Mouse (Mus musculus) heart, embryonic 11.5 days (tissue): ENCODE results near the gene Gabra5. TPM values are rescaled to one million over a fixed set of nuclear protein-coding genes. Genes with fewer than 3 reads are reported as not detected.

Source experiments
- ATAC-seq: fragments of 200-750 bp; cut with Nextera tagmentation; replicated peaks from 2 replicates; pipeline ENCODE4 v1.8.0; 2017; ENCODE audit warnings: moderate library complexity; ENCODE audit not compliant: insufficient number of reproducible peaks, low FRiP score, low TSS enrichment
- H3K27ac ChIP-seq: fragments of 300-500 bp; sonication (generic); 2 replicates; pipeline ENCODE4 v1.5.1; 2014; ENCODE audit warnings: mild to moderate bottlenecking, low read depth, low read length
- H3K27me3 ChIP-seq: fragments of 300-500 bp; sonication (generic); 2 replicates; pipeline ENCODE4 v1.6.1; 2014; ENCODE audit warnings: mild to moderate bottlenecking, low read length, mixed read lengths; ENCODE audit not compliant: control insufficient read depth, insufficient read depth
- H3K36me3 ChIP-seq: fragments of 300-500 bp; sonication (generic); 2 replicates; pipeline ENCODE4 v1.6.1; 2014; ENCODE audit warnings: mild to moderate bottlenecking, low read length, moderate library complexity, mixed read lengths; ENCODE audit not compliant: control insufficient read depth, insufficient read depth
- H3K4me1 ChIP-seq: fragments of 300-500 bp; sonication (generic); 2 replicates; pipeline ENCODE4 v1.6.1; 2014; ENCODE audit warnings: low read length; ENCODE audit not compliant: control insufficient read depth, insufficient read depth
- H3K4me2 ChIP-seq: fragments of 300-500 bp; sonication (generic); 2 replicates; pipeline ENCODE4 v1.6.1; 2014; ENCODE audit warnings: mild to moderate bottlenecking, moderate library complexity
- H3K4me3 ChIP-seq: fragments of 300-500 bp; sonication (generic); 2 replicates; pipeline ENCODE4 v1.5.1; 2014; ENCODE audit warnings: low read depth, low read length
- H3K9ac ChIP-seq: fragments of 300-500 bp; sonication (generic); 2 replicates; pipeline ENCODE4 v1.6.1; 2014; ENCODE audit warnings: mild to moderate bottlenecking, low read depth, low read length, moderate library complexity
- H3K9me3 ChIP-seq: fragments of 300-500 bp; sonication (generic); replicated peaks from 2 replicates; pipeline ENCODE4 v1.6.1; 2016; ENCODE audit warnings: low read length; ENCODE audit not compliant: control insufficient read depth
- WGBS: fragments of 180-500 bp; shearing (Covaris S2); extraction: QIAGEN DNeasy Blood & Tissue Kit; methylation state at CpG from one replicate; pipeline ENCODE4 v1.1.7; 2014; ENCODE audit not compliant: insufficient replicate concordance; 5-methylcytosine and 5-hydroxymethylcytosine counted together
- polyA plus RNA-seq: library from polyadenylated mRNA; unstranded; fragments of >200 nt; fragmentation: Nextera tagmentation; extraction: Ambion mirVana; gene quantifications from 2 replicates; pipeline ENCODE4 v1.2.1, GENCODE M21; 2014

Gabra5 gene
- polyA plus RNA-seq, 1 experiment from 2014 or later, result not detected

GRCm38 (mm10) chr7:57419392-57419791 lies 90.5 kb downstream of the Gabra5 start, which contains the start of gene Gabrb3:
Gene Gabrb3 (plus strand): TSS chr7:57419692.
- no peak for ATAC-seq
- Histone ChIP-seq H3K36me3 (no peaks in the 10 kb centered on the region), H3K4me2 (no peak within 1 kb of the TSS), H3K4me3 (no peak within 1 kb of the TSS), H3K27ac (no peak within 1 kb of the TSS), H3K27me3 (no peaks in the 10 kb centered on the region), H3K4me1 (no peaks in the 10 kb centered on the region), H3K9ac (no peak within 1 kb of the TSS), H3K9me3 (no peaks in the 10 kb centered on the region)
- WGBS, result 83% methylated on average over 2 of the region's 2 CpGs

- Histone ChIP-seq H3K9ac (no peak overlapping the region), H3K27me3 (no peaks in the 10 kb centered on the region), H3K9me3 (no peaks in the 10 kb centered on the region), H3K36me3 (no peaks in the 10 kb centered on the region), H3K4me3 (no peak overlapping the region), H3K27ac (no peak overlapping the region), H3K4me1 (no peaks in the 10 kb centered on the region), H3K4me2 (no peak overlapping the region)
- WGBS, result 44% methylated on average over 1 of the region's 1 CpGs
- no peak for ATAC-seq
Observed at GRCm38 (mm10) chr7:57412896-57413295, 97.0 kb downstream of the Gabra5 start.

- 78% methylated on average over 4 of the region's 4 CpGs for WGBS
- Histone ChIP-seq H3K36me3 (no peaks in the 10 kb centered on the region), H3K4me1 (no peaks in the 10 kb centered on the region)
Observed at GRCm38 (mm10) chr7:57411163-57411562, 98.7 kb downstream of the Gabra5 start.

GRCm38 (mm10) chr7:57393551-57393950 lies 116.3 kb downstream of the Gabra5 start:
- 70% methylated on average over 4 of the region's 4 CpGs for WGBS
- Histone ChIP-seq H3K36me3 (no peaks in the 10 kb centered on the region), H3K9ac (no peak overlapping the region), H3K27ac (no peak overlapping the region), H3K4me3 (no peak overlapping the region), H3K9me3 (no peaks in the 10 kb centered on the region), H3K27me3 (peaks cover 4% of the 10 kb centered on the region; the same call in 1 of the 2 replicates), H3K4me1 (no peaks in the 10 kb centered on the region), H3K4me2 (no peak overlapping the region)
- ATAC-seq, result no peak

More at GRCm38 (mm10) chr7:57411163-57411562, 98.7 kb downstream of the Gabra5 start:
- Histone ChIP-seq H3K4me2 (no peak overlapping the region), H3K4me3 (no peak overlapping the region), H3K9ac (no peak overlapping the region), H3K27me3 (no peaks in the 10 kb centered on the region), H3K9me3 (no peaks in the 10 kb centered on the region), H3K27ac (no peak overlapping the region)
- no peak for ATAC-seq

- 33% methylated on average over 4 of the region's 4 CpGs for whole genome bisulfite sequencing
- H3K27me3 ChIP-seq, result peaks cover 32% of the 10 kb centered on the region
- H3K9me3 ChIP-seq, result no peaks in the 10 kb centered on the region
- H3K27ac ChIP-seq, result no peak overlapping the region
- no peak for ATAC-seq
- no peak overlapping the region for H3K4me2 ChIP-seq
- no peaks in the 10 kb centered on the region for H3K36me3 ChIP-seq
- no peaks in the 10 kb centered on the region for H3K4me1 ChIP-seq
- no peak overlapping the region for H3K9ac ChIP-seq
- no peak overlapping the region for H3K4me3 ChIP-seq
Observed at GRCm38 (mm10) chr7:57390046-57390445, 119.8 kb downstream of the Gabra5 start.

GRCm38 (mm10) chr7:57387341-57387654 lies 122.6 kb downstream of the Gabra5 start:
- Histone ChIP-seq H3K27ac (no peak overlapping the region), H3K4me3 (peak overlapping the region; percentile 58), H3K9ac (no peak overlapping the region), H3K36me3 (no peaks in the 10 kb centered on the region), H3K4me1 (no peaks in the 10 kb centered on the region), H3K4me2 (peak overlapping the region; percentile 98), H3K27me3 (peaks cover 34% of the 10 kb centered on the region), H3K9me3 (no peaks in the 10 kb centered on the region)
- no peak for ATAC-seq
- 22% methylated on average over 6 of the region's 6 CpGs for WGBS

- H3K4me1 ChIP-seq, result no peaks in the 10 kb centered on the region
- under 1% methylated on average over 67 of the region's 71 CpGs for WGBS
- H3K36me3 ChIP-seq, result no peaks in the 10 kb centered on the region
- H3K9ac ChIP-seq, result peak within 1 kb of the TSS; percentile 53
- no peaks in the 10 kb centered on the region for H3K9me3 ChIP-seq
- 0 out of 2 replicates have a peak, but pooled peaks have one; percentile 35 for ATAC-seq
- peak within 1 kb of the TSS; percentile 98 for H3K4me2 ChIP-seq
- no peak within 1 kb of the TSS for H3K27ac ChIP-seq
- H3K27me3 ChIP-seq, result peaks cover 34% of the 10 kb centered on the region
- H3K4me3 ChIP-seq, result peak within 1 kb of the TSS; percentile 58
Observed at GRCm38 (mm10) chr7:57386517-57387340, 123.1 kb downstream of the Gabra5 start, which contains the start of gene Gabrg3. Gene Gabrg3 (minus strand): TSS chr7:57387188.

- no peak overlapping the region for H3K9ac ChIP-seq
- H3K27ac ChIP-seq, result no peak overlapping the region
- 24% methylated on average over 4 of the region's 4 CpGs for WGBS
- H3K4me1 ChIP-seq, result no peaks in the 10 kb centered on the region
- peaks cover 32% of the 10 kb centered on the region for H3K27me3 ChIP-seq
- H3K9me3 ChIP-seq, result no peaks in the 10 kb centered on the region
- no peak overlapping the region for H3K4me3 ChIP-seq
- H3K36me3 ChIP-seq, result no peaks in the 10 kb centered on the region
- ATAC-seq, result no peak
- no peak overlapping the region for H3K4me2 ChIP-seq
Observed at GRCm38 (mm10) chr7:57384112-57384511, 125.7 kb downstream of the Gabra5 start.

- H3K36me3 ChIP-seq, result no peaks in the 10 kb centered on the region
- no peak for ATAC-seq
- H3K9ac ChIP-seq, result no peak overlapping the region
- H3K4me3 ChIP-seq, result no peak overlapping the region
- no peaks in the 10 kb centered on the region for H3K4me1 ChIP-seq
- no peaks in the 10 kb centered on the region for H3K9me3 ChIP-seq
- H3K27me3 ChIP-seq, result no peaks in the 10 kb centered on the region
- H3K4me2 ChIP-seq, result no peak overlapping the region
- 80% methylated on average over 5 of the region's 5 CpGs for WGBS
- no peak overlapping the region for H3K27ac ChIP-seq
Observed at GRCm38 (mm10) chr7:57366013-57366390, 143.9 kb downstream of the Gabra5 start.
